Mouse (Mus musculus) megakaryocyte, embryonic 14.5 days (primary cell): ENCODE results near the gene Clybl. TPM values are rescaled to one million over a fixed set of nuclear protein-coding genes. Genes with fewer than 3 reads are reported as not detected.

Experiments
- H3K27me3 ChIP-seq: replicated peaks from 2 replicates; pipeline ENCODE3; 2012; ENCODE audit warnings: inconsistent platforms
- H3K36me3 ChIP-seq: replicated peaks from 2 replicates; pipeline ENCODE3; 2012; ENCODE audit warnings: low read length, inconsistent platforms, mixed read lengths
- H3K4me1 ChIP-seq: 2 replicates; pipeline ENCODE4 v1.6.1; 2012; ENCODE audit warnings: inconsistent platforms
- H3K4me3 ChIP-seq: replicated peaks from 2 replicates; pipeline ENCODE3; 2012; ENCODE audit warnings: moderate library complexity, mild to moderate bottlenecking, inconsistent platforms
- H3K9me3 ChIP-seq: 2 replicates; pipeline ENCODE4 v1.6.1; 2012; ENCODE audit warnings: inconsistent platforms
- FLI1 ChIP-seq: IDR thresholded peaks from 2 replicates; pipeline ENCODE4 v1.6.1; 2012; ENCODE audit warnings: low read length, inconsistent platforms, mixed read lengths
- GATA1 ChIP-seq: IDR thresholded peaks from 3 replicates; pipeline ENCODE4 v1.6.1; 2012; ENCODE audit warnings: mixed read lengths, low read length, inconsistent platforms, borderline replicate concordance
- polyA plus RNA-seq: library from polyadenylated mRNA; stranded (reverse); fragments of >175 nt; gene quantifications from 2 replicates; pipeline ENCODE4 v1.2.3, GENCODE M21; 2012; ENCODE audit warnings: low replicate concordance; ENCODE audit not compliant: insufficient read depth

Gene Clybl
- polyA plus RNA-seq, 1 experiment = 8.3 TPM

GRCm38 (mm10) chr14:122393119-122393518, 211.6 kb downstream of the Clybl start:
- no peak for TF ChIP-seq FLI1
- TF ChIP-seq GATA1 = no peak
- Histone ChIP-seq H3K27me3 (no peaks in the 10 kb centered on the region), H3K9me3 (no peaks in the 10 kb centered on the region; the same call in 1 of the 2 replicates), H3K4me1 (no peaks in the 10 kb centered on the region), H3K36me3 (no peaks in the 10 kb centered on the region), H3K4me3 (no peak overlapping the region)

GRCm38 (mm10) chr14:122398676-122399075, 217.2 kb downstream of the Clybl start:
- TF ChIP-seq FLI1 = no peak
- no peaks in the 10 kb centered on the region for H3K4me1 ChIP-seq
- peaks cover under 1% of the 10 kb centered on the region for H3K27me3 ChIP-seq
- no peaks in the 10 kb centered on the region; the same call in 1 of the 2 replicates for H3K9me3 ChIP-seq
- H3K36me3 ChIP-seq = no peaks in the 10 kb centered on the region
- H3K4me3 ChIP-seq = no peak overlapping the region

- Histone ChIP-seq H3K4me3 (no peak overlapping the region), H3K27me3 (peaks cover 8% of the 10 kb centered on the region), H3K36me3 (no peaks in the 10 kb centered on the region), H3K9me3 (no peaks in the 10 kb centered on the region; the same call in 1 of the 2 replicates), H3K4me1 (no peaks in the 10 kb centered on the region)
- TF ChIP-seq GATA1 (no peak), FLI1 (no peak)
These were observed 218.4 kb downstream of the Clybl start for GRCm38 (mm10) chr14:122399906-122400305.

GRCm38 (mm10) chr14:122401886-122402285, 220.4 kb downstream of the Clybl start:
- TF ChIP-seq FLI1 = no peak
- no peak for TF ChIP-seq GATA1
- H3K36me3 ChIP-seq = no peaks in the 10 kb centered on the region
- H3K4me1 ChIP-seq = peaks cover 7% of the 10 kb centered on the region

GRCm38 (mm10) chr14:122402716-122403258, 221.3 kb downstream of the Clybl start:
- peaks cover 7% of the 10 kb centered on the region for H3K4me1 ChIP-seq
- peaks cover 33% of the 10 kb centered on the region for H3K27me3 ChIP-seq
- no peak overlapping the region for H3K4me3 ChIP-seq
- TF ChIP-seq GATA1 = no peak
- TF ChIP-seq FLI1 = no peak
- peaks cover 7% of the 10 kb centered on the region; the same call in 1 of the 2 replicates for H3K9me3 ChIP-seq
- no peaks in the 10 kb centered on the region for H3K36me3 ChIP-seq

More at GRCm38 (mm10) chr14:122401886-122402285, 220.4 kb downstream of the Clybl start:
- peaks cover 26% of the 10 kb centered on the region for H3K27me3 ChIP-seq
- H3K9me3 ChIP-seq = peaks cover 7% of the 10 kb centered on the region; the same call in 1 of the 2 replicates
- no peak overlapping the region for H3K4me3 ChIP-seq

GRCm38 (mm10) chr14:122403422-122403940, 222.0 kb downstream of the Clybl start:
- Histone ChIP-seq H3K4me1 (peaks cover 7% of the 10 kb centered on the region), H3K27me3 (peaks cover 40% of the 10 kb centered on the region)
- TF ChIP-seq FLI1 = no peak
- TF ChIP-seq GATA1 = no peak

GRCm38 (mm10) chr14:122404596-122405154, 223.2 kb downstream of the Clybl start:
- H3K9me3 ChIP-seq = peaks cover 7% of the 10 kb centered on the region; the same call in 1 of the 2 replicates
- H3K4me1 ChIP-seq = peaks cover 7% of the 10 kb centered on the region
- TF ChIP-seq GATA1 (no peak), FLI1 (no peak)
- peaks cover 42% of the 10 kb centered on the region for H3K27me3 ChIP-seq
- no peak overlapping the region for H3K4me3 ChIP-seq
- no peaks in the 10 kb centered on the region for H3K36me3 ChIP-seq

More at GRCm38 (mm10) chr14:122403422-122403940, 222.0 kb downstream of the Clybl start:
- Histone ChIP-seq H3K36me3 (no peaks in the 10 kb centered on the region), H3K9me3 (peaks cover 7% of the 10 kb centered on the region; the same call in 1 of the 2 replicates), H3K4me3 (no peak overlapping the region)

- Histone ChIP-seq H3K4me3 (no peak overlapping the region), H3K9me3 (peaks cover 7% of the 10 kb centered on the region; the same call in 1 of the 2 replicates), H3K36me3 (no peaks in the 10 kb centered on the region), H3K4me1 (peaks cover 7% of the 10 kb centered on the region), H3K27me3 (peaks cover 47% of the 10 kb centered on the region)
- TF ChIP-seq GATA1 (no peak), FLI1 (no peak)
These were observed 223.7 kb downstream of the Clybl start for GRCm38 (mm10) chr14:122405236-122405635.

GRCm38 (mm10) chr14:122405897-122406540, 224.5 kb downstream of the Clybl start:
- Histone ChIP-seq H3K4me1 (peaks cover 7% of the 10 kb centered on the region), H3K9me3 (peaks cover 7% of the 10 kb centered on the region; the same call in 1 of the 2 replicates), H3K4me3 (peak overlapping the region; percentile 85), H3K27me3 (peaks cover 48% of the 10 kb centered on the region), H3K36me3 (no peaks in the 10 kb centered on the region)
- TF ChIP-seq GATA1 (no peak), FLI1 (no peak)

GRCm38 (mm10) chr14:122406541-122407219, 225.2 kb downstream of the Clybl start:
- TF ChIP-seq GATA1 (no peak), FLI1 (no peak)
- H3K4me1 ChIP-seq = peaks cover 7% of the 10 kb centered on the region
- H3K27me3 ChIP-seq = peaks cover 48% of the 10 kb centered on the region
- H3K4me3 ChIP-seq = peak overlapping the region; percentile 85
- no peaks in the 10 kb centered on the region for H3K36me3 ChIP-seq
- H3K9me3 ChIP-seq = peaks cover 7% of the 10 kb centered on the region; the same call in 1 of the 2 replicates
